ENCODE assay signal across 14 mouse cellular contexts in genomic region chr9:29877583-29877982, GRCm38 (mm10).
DNase-seq lines count a peak whose midpoint lies in the region.
"Had no signal": no experiment of that assay in that cellular context is flagged by ENCODE, and none has a peak within 500 bp of the region (broad histone marks: within the 10 kb centered on the region; RNA-seq: fewer than 3 reads in every experiment).

No protein-coding gene starts in this region.

- DNase-seq in frontal cortex, adult 2 months (ENCODE audit: extremely low spot score in 1 of 2, low spot score in 1 of 2) = peak; percentile 31 to 59
- no peak for DNase-seq in frontal cortex, postnatal 14 days (ENCODE audit: low spot score in 2 of 2)
- peak; percentile 46 to 57 for DNase-seq in left cerebral cortex, adult 18-20 months (ENCODE audit: low spot score in 2 of 2)
- no peak for DNase-seq in left cerebral cortex, postnatal 4 days
- DNase-seq in brain, adult 2 months (ENCODE audit: low read depth, low spot score) = peak; percentile 90
- DNase-seq in left cerebral cortex, postnatal 25 days (ENCODE audit: low spot score in 2 of 2) = peak; percentile 28 to 91
- DNase-seq in ovary, adult 18-20 months (ENCODE audit: low spot score) = no peak
- DNase-seq: adrenal gland, postnatal 10 days; cerebellum, adult 18-20 months; cerebellum, postnatal 10 days; gastrocnemius, postnatal 10 days; heart, adult 18-20 months; heart, postnatal 10 days; heart, postnatal 4 days had no signal

- intact Hi-C loops in left cerebral cortex, postnatal 4 days (cut with DNase I) = no loop called here
- intact Hi-C loops in left cerebral cortex, postnatal 25 days (cut with DNase I) = no loop called here

Comparison
In these comparisons a context has a peak if more than half of its experiments do, and no peak if none do; other contexts are left out.
1. DNase-seq: peak in frontal cortex, adult 2 months (2 of 2), left cerebral cortex, adult 18-20 months (2 of 2), brain, adult 2 months (single experiment) and left cerebral cortex, postnatal 25 days (2 of 2); none in frontal cortex, postnatal 14 days (0 of 2), left cerebral cortex, postnatal 4 days (single experiment) and ovary, adult 18-20 months (single experiment).